Mouse (Mus musculus) G1E (cell line): ENCODE measurements around the gene Ndufa8. TPM values are rescaled to one million over a fixed set of nuclear protein-coding genes. Genes with fewer than 3 reads are reported as not detected.

Source experiments
- ATAC-seq: 2 replicates; pipeline ENCODE4 v1.8.0; 2016; ENCODE audit warnings: mild to moderate bottlenecking; ENCODE audit not compliant: insufficient number of reproducible peaks, poor library complexity, low FRiP score, severe bottlenecking; ENCODE audit errors: extremely low read depth
- DNase-seq: peaks from one replicate; pipeline ENCODE4 v3.0.0; 2012; ENCODE audit warnings: low spot score
- H3K27me3 ChIP-seq: 2 replicates; pipeline ENCODE4 v1.6.1; 2012; ENCODE audit warnings: mild to moderate bottlenecking, low read length, inconsistent platforms; ENCODE audit not compliant: insufficient read depth
- H3K36me3 ChIP-seq: replicated peaks from 2 replicates; pipeline ENCODE3; 2012; ENCODE audit warnings: mild to moderate bottlenecking, inconsistent platforms
- H3K4me1 ChIP-seq: 2 replicates; pipeline ENCODE4 v1.6.1; 2012; ENCODE audit warnings: low read depth, low read length, inconsistent platforms, mixed read lengths; ENCODE audit not compliant: insufficient read depth
- H3K4me3 ChIP-seq: 2 replicates; pipeline ENCODE4 v1.5.1; 2012; ENCODE audit warnings: low read depth, mild to moderate bottlenecking, inconsistent platforms, low read length, moderate library complexity, mixed read lengths
- H3K9me3 ChIP-seq: replicated peaks from 2 replicates; pipeline ENCODE4 v1.6.1; 2012; ENCODE audit warnings: inconsistent platforms
- CTCF ChIP-seq: IDR thresholded peaks from 2 replicates; pipeline ENCODE4 v1.5.1; 2012; ENCODE audit warnings: low read depth, low read length, inconsistent platforms, mixed read lengths
- GATA1 ChIP-seq: IDR thresholded peaks from 2 replicates; pipeline ENCODE4 v1.6.1; 2012; ENCODE audit warnings: borderline replicate concordance, low read length, inconsistent platforms, mixed read lengths
- GATA2 ChIP-seq: IDR thresholded peaks from 2 replicates; pipeline ENCODE4 v1.6.1; 2012; ENCODE audit warnings: low read depth, low read length, inconsistent platforms, borderline replicate concordance
- POLR2AphosphoS5 ChIP-seq: IDR thresholded peaks from 2 replicates; pipeline ENCODE4 v1.6.1; 2012; ENCODE audit warnings: low read depth, low read length, inconsistent platforms; ENCODE audit not compliant: insufficient replicate concordance
- TAL1 ChIP-seq: conservative IDR thresholded peaks from 2 replicates; pipeline ENCODE4 v1.6.1; 2012; ENCODE audit warnings: low read depth, low read length, inconsistent platforms, mixed read lengths
- polyA plus RNA-seq: library from polyadenylated mRNA; stranded (reverse); fragments of >175 nt; gene quantifications from 2 replicates; pipeline ENCODE4 v1.2.3, GENCODE M21; 2012
- total RNA-seq, 2 experiments: library from RNA; stranded (forward) in 1 of 2; stranded (reverse) in 1 of 2; fragments of 200-1000 nt in 1 of 2; fragments of >200 nt in 1 of 2; fragmentation: Nextera tagmentation in 1 of 2; gene quantifications; 2 replicates each; pipeline ENCODE4 v1.2.3; 2014 to 2017

The Ndufa8 gene
- total and polyA plus RNA-seq, 3 experiments = 18.2 to 44.9 (median 31.6) TPM

DNA sequence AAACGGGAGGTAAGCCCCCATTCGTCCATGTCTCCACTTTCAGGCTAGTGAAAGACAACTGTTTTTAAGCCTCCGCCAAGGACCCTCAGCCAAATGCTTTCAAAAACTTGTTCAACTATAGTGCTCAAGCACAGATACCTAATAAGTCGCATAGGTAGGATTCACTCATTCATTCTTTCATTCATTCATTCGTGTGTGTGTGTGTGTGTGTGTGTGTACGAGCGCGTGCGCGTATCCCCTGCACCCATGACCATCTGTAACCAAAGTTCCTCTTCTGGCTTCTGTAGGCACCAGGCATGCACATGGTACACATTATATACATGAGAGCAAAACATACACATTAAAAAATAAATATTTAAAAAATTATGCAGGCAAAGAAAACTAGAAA is 355 bp upstream of the Ndufa8 start:
- TF ChIP-seq GATA1 = no peak
- ATAC-seq = no peak
- no peak for DNase-seq

GRCm38 (mm10) chr2:36048164-36048563 is 1.0 kb downstream of the Ndufa8 start:
- Histone ChIP-seq H3K27me3 (peaks cover 14% of the 10 kb centered on the region), H3K4me1 (peaks cover 41% of the 10 kb centered on the region), H3K36me3 (peaks cover 41% of the 10 kb centered on the region), H3K4me3 (peak overlapping the region; percentile 98), H3K9me3 (no peaks in the 10 kb centered on the region)
- no peak for DNase-seq
- no peak for ATAC-seq
- no peak for TF ChIP-seq GATA1
- TF ChIP-seq TAL1 = no peak
- no peak for TF ChIP-seq CTCF
- TF ChIP-seq POLR2AphosphoS5 = no peak
- no peak for TF ChIP-seq GATA2

More for the DNA sequence above, 355 bp upstream of the Ndufa8 start:
- peak overlapping the region; percentile 98 for H3K4me3 ChIP-seq
- peaks cover 27% of the 10 kb centered on the region for H3K36me3 ChIP-seq
- no peaks in the 10 kb centered on the region for H3K9me3 ChIP-seq
- H3K27me3 ChIP-seq = peaks cover 16% of the 10 kb centered on the region
- H3K4me1 ChIP-seq = peaks cover 28% of the 10 kb centered on the region

DNA sequence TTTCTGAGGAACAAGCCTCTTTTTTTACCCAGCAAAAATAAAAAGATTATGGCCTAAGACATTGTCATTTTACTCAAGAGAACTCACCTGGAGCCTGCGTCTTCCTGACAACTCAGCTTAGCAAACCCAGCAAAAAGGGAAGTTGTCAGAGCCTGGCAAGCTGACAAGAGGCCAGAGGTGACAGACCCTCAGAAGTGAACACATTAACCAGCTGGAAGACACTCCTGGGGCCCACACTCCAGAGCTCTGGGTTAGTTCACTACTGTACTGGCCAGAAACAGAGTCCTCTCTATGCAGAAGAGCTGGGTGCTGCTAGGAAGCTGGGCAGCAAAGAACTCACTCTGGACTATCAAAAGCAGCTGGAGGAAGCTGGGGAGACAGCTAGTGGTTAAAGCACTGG is 8.3 kb downstream of the Ndufa8 start:
- Histone ChIP-seq H3K9me3 (no peaks in the 10 kb centered on the region), H3K4me1 (peaks cover 43% of the 10 kb centered on the region), H3K27me3 (no peaks in the 10 kb centered on the region), H3K4me3 (no peak overlapping the region), H3K36me3 (peaks cover 92% of the 10 kb centered on the region)
- no peak for TF ChIP-seq POLR2AphosphoS5
- no peak for TF ChIP-seq GATA1
- no peak for TF ChIP-seq CTCF
- TF ChIP-seq GATA2 = no peak
- no peak for TF ChIP-seq TAL1
- DNase-seq (peak; percentile 31), ATAC-seq (peak; percentile 28; the same call in 1 of the 2 replicates)

- TF ChIP-seq GATA1 (no peak), POLR2AphosphoS5 (no peak)
- no peak for ATAC-seq
- H3K4me3 ChIP-seq = no peak overlapping the region
- H3K4me1 ChIP-seq = peaks cover 41% of the 10 kb centered on the region
- no peaks in the 10 kb centered on the region for H3K9me3 ChIP-seq
- H3K36me3 ChIP-seq = peaks cover 93% of the 10 kb centered on the region
- H3K27me3 ChIP-seq = no peaks in the 10 kb centered on the region
- no peak for DNase-seq
Observed at GRCm38 (mm10) chr2:36039297-36039985, 9.8 kb downstream of the Ndufa8 start.

- H3K27me3 ChIP-seq = peaks cover 5% of the 10 kb centered on the region; the same call in 1 of the 2 replicates
- H3K4me3 ChIP-seq = no peak overlapping the region
- no peak for DNase-seq
- no peak; the same call in 1 of the 2 replicates for ATAC-seq
- H3K36me3 ChIP-seq = peaks cover 59% of the 10 kb centered on the region
- TF ChIP-seq GATA2 (no peak), TAL1 (no peak), GATA1 (no peak), CTCF (no peak), POLR2AphosphoS5 (no peak)
- no peaks in the 10 kb centered on the region for H3K9me3 ChIP-seq
- peaks cover 12% of the 10 kb centered on the region; the same call in 1 of the 2 replicates for H3K4me1 ChIP-seq
Observed at GRCm38 (mm10) chr2:36035413-36036081, 13.7 kb downstream of the Ndufa8 start.

- peaks cover 52% of the 10 kb centered on the region for H3K36me3 ChIP-seq
- ATAC-seq = no peak
- H3K4me3 ChIP-seq = no peak overlapping the region
- no peak for TF ChIP-seq POLR2AphosphoS5
- no peak for TF ChIP-seq TAL1
- no peak for TF ChIP-seq GATA2
- TF ChIP-seq CTCF = no peak
- TF ChIP-seq GATA1 = no peak
- H3K9me3 ChIP-seq = no peaks in the 10 kb centered on the region
- peaks cover 12% of the 10 kb centered on the region; the same call in 1 of the 2 replicates for H3K4me1 ChIP-seq
- DNase-seq = no peak
- peaks cover 7% of the 10 kb centered on the region for H3K27me3 ChIP-seq
Observed at GRCm38 (mm10) chr2:36034898-36035297, 14.3 kb downstream of the Ndufa8 start.
